ENCODE assay signal across 22 mouse cellular contexts in the genomic region with DNA sequence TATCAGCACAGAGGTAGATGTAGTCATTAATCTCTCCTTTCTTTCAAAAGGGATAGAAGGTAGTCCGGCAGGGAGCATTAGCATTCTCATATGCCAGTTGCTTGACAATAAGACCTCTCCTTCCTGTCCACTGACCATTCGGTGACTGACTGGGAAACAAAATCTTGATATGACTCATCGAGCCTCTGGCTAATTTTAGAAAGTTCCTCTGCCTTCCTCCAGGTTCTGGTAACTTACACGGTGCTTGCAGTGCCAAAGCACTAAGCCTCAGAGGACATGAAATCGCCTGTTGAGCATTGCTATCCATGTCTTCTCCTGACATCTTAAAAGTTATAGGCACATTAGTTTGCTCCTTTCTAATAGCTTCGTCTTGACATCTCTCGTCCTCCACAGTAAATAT. TPM values are rescaled to one million over a fixed set of nuclear protein-coding genes. Genes with fewer than 3 reads are reported as not detected.
A peak's percentile ranks its signal among the peaks of the same experiment; 100 is the strongest.
DNase-seq lines count a peak whose midpoint lies in the region; ATAC-seq lines count a peak whose summit lies in the region.
"Had no signal": no experiment of that assay in that cellular context is flagged by ENCODE, and none has a peak within 500 bp of the region (broad histone marks: within the 10 kb centered on the region; RNA-seq: fewer than 3 reads in every experiment).

No protein-coding gene starts in this region.

- ATAC-seq in heart, embryonic 11.5 days (replicated peaks; ENCODE audit: insufficient number of reproducible peaks, low FRiP score, low TSS enrichment) = no peak
- no peak for ATAC-seq in midbrain, embryonic 16.5 days
- ATAC-seq: forebrain, embryonic 16.5 days had no signal

- H3K4me3 ChIP-seq in heart, embryonic 11.5 days (ENCODE audit: low read depth, low read length) = no peak overlapping the region
- H3K4me3 ChIP-seq in midbrain, embryonic 16.5 days (ENCODE audit: low read depth, low read length) = no peak overlapping the region
- H3K4me3 ChIP-seq: embryonic facial prominence, embryonic 15.5 days; megakaryocyte, embryonic 14.5 days; neural tube, embryonic 15.5 days had no signal

- peaks cover 5% of the 10 kb centered on the region; the same call in 1 of the 2 replicates for H3K4me1 ChIP-seq in heart, embryonic 11.5 days (ENCODE audit: control insufficient read depth, insufficient read depth, low read length)
- H3K4me1 ChIP-seq in midbrain, embryonic 16.5 days (ENCODE audit: control insufficient read depth, insufficient read depth, low read length) = no peaks in the 10 kb centered on the region
- H3K4me1 ChIP-seq: embryonic facial prominence, embryonic 15.5 days; neural tube, embryonic 15.5 days had no signal

- 36% methylated on average over 7 of the region's 7 CpGs for WGBS in heart, embryonic 11.5 days (ENCODE audit: insufficient replicate concordance)
- WGBS in midbrain, embryonic 16.5 days = 89% methylated on average over 7 of the region's 7 CpGs

- H3K9ac ChIP-seq in heart, embryonic 11.5 days (ENCODE audit: low read depth, low read length) = no peak overlapping the region
- H3K9ac ChIP-seq in midbrain, embryonic 16.5 days (ENCODE audit: low read depth, low read length) = no peak overlapping the region
- H3K9ac ChIP-seq: embryonic facial prominence, embryonic 15.5 days; neural tube, embryonic 15.5 days had no signal

- H3K27ac ChIP-seq in heart, embryonic 11.5 days (ENCODE audit: low read depth, low read length) = peak overlapping the region; percentile 68
- no peak overlapping the region for H3K27ac ChIP-seq in midbrain, embryonic 16.5 days (ENCODE audit: low read length)
- H3K27ac ChIP-seq: embryonic facial prominence, embryonic 15.5 days; neural tube, embryonic 15.5 days had no signal

- H3K9me3 ChIP-seq in heart, embryonic 11.5 days (replicated peaks; ENCODE audit: control insufficient read depth, low read length) = no peaks in the 10 kb centered on the region
- H3K9me3 ChIP-seq in midbrain, embryonic 16.5 days (replicated peaks; ENCODE audit: control insufficient read depth, low read length, poor library complexity, severe bottlenecking) = no peaks in the 10 kb centered on the region
- H3K9me3 ChIP-seq: embryonic facial prominence, embryonic 15.5 days; megakaryocyte, embryonic 14.5 days; neural tube, embryonic 15.5 days had no signal

- no peaks in the 10 kb centered on the region for H3K27me3 ChIP-seq in heart, embryonic 11.5 days (ENCODE audit: control insufficient read depth, insufficient read depth, low read length)
- H3K27me3 ChIP-seq in midbrain, embryonic 16.5 days (ENCODE audit: control insufficient read depth, insufficient read depth, low read depth, low read length) = no peaks in the 10 kb centered on the region
- H3K27me3 ChIP-seq: embryonic facial prominence, embryonic 15.5 days; megakaryocyte, embryonic 14.5 days; neural tube, embryonic 15.5 days had no signal

- H3K4me2 ChIP-seq in heart, embryonic 11.5 days = no peak overlapping the region
- H3K4me2 ChIP-seq in midbrain, embryonic 16.5 days (ENCODE audit: low read length) = no peak overlapping the region
- H3K4me2 ChIP-seq: embryonic facial prominence, embryonic 15.5 days; liver, embryonic 11.5 days; neural tube, embryonic 15.5 days had no signal

- peak; percentile 45 for DNase-seq in heart, adult 11 months
- DNase-seq in heart, adult 8-10 months (ENCODE audit: low spot score) = no peak
- DNase-seq in MN1 (ENCODE audit: low spot score) = peak; percentile 75
- DNase-seq in heart, postnatal 10 days = peak; percentile 32 to 48
- no peak for DNase-seq in left cerebral cortex, postnatal 4 days
- no peak for DNase-seq in cerebellum, adult 8-10 months
- DNase-seq: adrenal gland, postnatal 36 days; cerebellum, adult 11-12 months; cerebellum, postnatal 25 days; kidney, adult 2 months; kidney, postnatal 10 days; lung, adult 18-20 months; lung, postnatal 14 days; midbrain, embryonic 14.5 days; right cerebral cortex, postnatal 25 days had no signal

- H3K36me3 ChIP-seq in heart, embryonic 11.5 days (ENCODE audit: control insufficient read depth, insufficient read depth, low read length) = no peaks in the 10 kb centered on the region
- H3K36me3 ChIP-seq in midbrain, embryonic 16.5 days (ENCODE audit: control insufficient read depth, insufficient read depth, low read length) = no peaks in the 10 kb centered on the region
- H3K36me3 ChIP-seq: embryonic facial prominence, embryonic 15.5 days; neural tube, embryonic 15.5 days had no signal

- intact Hi-C loops in heart, postnatal 10 days (cut with DNase I) = no loop called here
- intact Hi-C loops in left cerebral cortex, postnatal 4 days (cut with DNase I) = no loop called here

RNA-seq across cellular contexts. Expression of gene Popdc3, which starts 38.8 kb away (rescaled TPM):
- 10 to 100 TPM; 25.5 to 40.5 (median 31.9) TPM for total RNA-seq in heart, adult 8-10 months (2022)
- polyA plus RNA-seq in heart, embryonic 11.5 days (2014; fragmentation: Nextera tagmentation; extraction: Ambion mirVana) = 15.5 and 19.2 TPM in 2 replicates
- total RNA-seq in heart, postnatal 10 days (2021) = 10 to 100 TPM; 22.1 to 22.7 TPM
- 1.6 and 2.2 TPM in 2 replicates for polyA plus RNA-seq in midbrain, embryonic 16.5 days (2015; fragmentation: Nextera tagmentation; extraction: Ambion mirVana)
- 1 to 10 TPM; 1.4 TPM for total RNA-seq in left cerebral cortex, postnatal 4 days (2021)

Comparison
In these comparisons a context has a peak if more than half of its experiments do, and no peak if none do; other contexts are left out.
1. DNase-seq: peak in heart, adult 11 months (single experiment), MN1 (single experiment) and heart, postnatal 10 days (2 of 2); none in heart, adult 8-10 months (single experiment), left cerebral cortex, postnatal 4 days (single experiment) and cerebellum, adult 8-10 months (single experiment).
2. RNA of gene Popdc3, which starts 38.8 kb away (total RNA-seq): 25.5 to 40.5 TPM in heart, adult 8-10 months and 22.1 to 22.7 TPM in heart, postnatal 10 days; 1.4 TPM in left cerebral cortex, postnatal 4 days; every median in the first group is over 4 times any median in the second.